Mouse (Mus musculus) Patski (cell line): ENCODE results near the gene Ank2. TPM values are rescaled to one million over a fixed set of nuclear protein-coding genes. Genes with fewer than 3 reads are reported as not detected.

ENCODE experiments used
- ATAC-seq: fragments of 100-300 bp; one replicate; pipeline ENCODE4 v1.8.0; 2021
- CTCF ChIA-PET: fragments of 350-600 bp; sonication (Branson Sonifier 250); formaldehyde crosslinking; loops from one replicate; lab custom pipeline; 2022; ENCODE audit warnings: inconsistent platforms; lab: Charles Lee
- POLR2A ChIA-PET: fragments of 350-600 bp; sonication (Branson Sonifier 250); formaldehyde crosslinking; loops from one replicate; lab custom pipeline; 2022; ENCODE audit warnings: antibody characterized with exemption, inconsistent platforms; lab: Charles Lee
- DNase-seq: peaks from one replicate; pipeline ENCODE4 v3.0.0-alpha.2; 2011; ENCODE audit warnings: low read depth, low spot score
- H3K27me3 ChIP-seq: fragments of 371-371 bp; one replicate; pipeline ENCODE4 v1.5.1; 2021
- CTCF ChIP-seq: fragments of 100-300 bp; IDR thresholded peaks from one replicate; pipeline ENCODE4 v1.5.1; 2021
- in situ Hi-C: fragments of 300-500 bp; cut with MboI; formaldehyde crosslinking; loops from 3 replicates; pipeline ENCODE4 v1.11.1; 2018; ENCODE audit warnings: low pct_unique_long_range_greater_than_20kb, mixed read lengths
- polyA plus RNA-seq: library from polyadenylated mRNA; unstranded; gene quantifications from one replicate; pipeline ENCODE4 v1.2.3, GENCODE M21; 2021

Ank2 gene
- polyA plus RNA-seq, 1 experiment from 2014 or later, result 47.7 TPM

DNA sequence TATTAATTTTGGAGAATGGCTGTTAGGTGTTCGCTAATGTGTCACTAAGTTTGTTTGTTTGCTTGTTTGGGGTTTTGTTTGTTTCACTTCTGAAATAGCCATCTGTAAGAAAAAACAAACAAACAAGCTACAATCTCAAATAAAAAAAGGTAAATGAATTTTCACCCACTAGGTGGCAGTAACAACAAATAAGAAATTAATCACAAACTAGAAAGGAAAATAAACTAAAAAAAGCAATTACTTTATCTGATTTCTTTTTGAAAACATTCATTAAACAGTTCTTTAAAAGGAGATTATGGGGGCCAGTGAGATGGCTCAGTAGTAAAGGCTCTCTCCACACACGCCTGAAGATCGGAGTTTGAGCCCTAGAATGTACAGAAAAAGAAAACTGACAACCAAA, 189.1 kb downstream of the Ank2 start:
- in situ Hi-C loops, result loop anchor here (5.0 kb wide), 1 partner anchor 123 kb away; no protein-coding TSS in a partner anchor
- ChIA-PET CTCF (interaction anchor here (0.7 to 3.2 kb wide), 14 partner anchors 10 to 238 kb away, joined by 3 to 27 read pairs (median 4); no protein-coding TSS in a partner anchor), POLR2A (no interaction called here)
- peak; percentile 62 for TF ChIP-seq CTCF
- ATAC-seq, result no peak
- DNase-seq, result no peak
- no peaks in the 10 kb centered on the region for H3K27me3 ChIP-seq

DNA sequence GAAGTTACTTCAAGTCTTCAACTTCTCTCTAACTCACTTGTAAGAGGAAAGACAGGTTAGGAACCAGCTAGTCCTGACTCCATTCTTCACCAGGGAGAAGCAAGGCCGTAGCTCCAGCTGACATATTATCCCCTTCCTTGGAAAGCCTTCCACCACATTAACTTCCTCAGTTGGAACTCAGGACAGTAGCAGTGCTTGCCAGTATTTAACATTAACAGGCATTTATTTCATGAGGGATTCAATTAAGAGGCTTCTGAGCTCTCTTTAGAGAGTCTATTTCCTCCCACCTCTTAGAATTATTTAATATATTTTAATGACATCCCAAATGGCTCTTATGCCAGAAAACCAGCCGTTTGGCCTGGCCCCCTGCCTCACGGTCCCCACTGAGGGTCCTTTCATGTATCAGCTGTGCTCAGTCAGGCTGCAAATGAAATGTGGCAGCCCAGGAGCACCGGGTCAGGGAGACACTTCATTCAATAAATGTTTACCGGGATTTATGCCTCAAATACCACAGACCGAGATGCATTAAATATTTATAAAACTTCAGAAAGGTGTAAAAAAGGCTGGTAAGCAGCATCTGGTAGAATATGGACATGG, 195.1 kb downstream of the Ank2 start:
- no peak for ATAC-seq
- no peak for DNase-seq
- in situ Hi-C loops, result no loop called here
- H3K27me3 ChIP-seq, result no peaks in the 10 kb centered on the region
- ChIA-PET POLR2A (no interaction called here), CTCF (interaction anchor here (0.9 to 2.7 kb wide), 4 partner anchors 9 to 147 kb away, joined by 3 to 9 read pairs (median 8); no protein-coding TSS in a partner anchor)
- TF ChIP-seq CTCF, result no peak

DNA sequence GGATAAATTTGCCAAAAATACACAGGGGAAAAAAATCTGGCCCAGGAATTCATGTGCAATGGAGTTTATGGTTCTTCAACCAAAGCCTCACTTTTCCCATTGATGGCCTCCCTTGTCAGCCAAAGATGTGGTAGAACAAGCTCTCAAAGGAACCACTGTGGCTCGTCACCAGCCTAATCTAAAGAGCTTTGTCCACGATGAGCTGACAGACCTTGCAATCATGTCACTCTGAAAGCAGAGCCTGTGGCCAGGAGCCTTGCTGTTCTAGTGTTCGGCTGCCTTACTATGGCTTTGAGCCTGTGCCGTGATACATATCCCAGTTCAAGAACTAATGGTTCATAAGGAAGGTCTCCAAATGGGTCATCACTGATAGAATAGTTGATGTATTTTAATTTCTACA, 196.1 kb downstream of the Ank2 start:
- DNase-seq (no peak), ATAC-seq (no peak)
- POLR2A ChIA-PET, result no interaction called here
- CTCF ChIA-PET, result interaction anchor here (0.9 to 2.0 kb wide), 5 partner anchors 10 to 148 kb away, joined by 3 to 9 read pairs (median 4); no protein-coding TSS in a partner anchor
- in situ Hi-C loops, result no loop called here
- no peaks in the 10 kb centered on the region for H3K27me3 ChIP-seq
- TF ChIP-seq CTCF, result no peak

DNA sequence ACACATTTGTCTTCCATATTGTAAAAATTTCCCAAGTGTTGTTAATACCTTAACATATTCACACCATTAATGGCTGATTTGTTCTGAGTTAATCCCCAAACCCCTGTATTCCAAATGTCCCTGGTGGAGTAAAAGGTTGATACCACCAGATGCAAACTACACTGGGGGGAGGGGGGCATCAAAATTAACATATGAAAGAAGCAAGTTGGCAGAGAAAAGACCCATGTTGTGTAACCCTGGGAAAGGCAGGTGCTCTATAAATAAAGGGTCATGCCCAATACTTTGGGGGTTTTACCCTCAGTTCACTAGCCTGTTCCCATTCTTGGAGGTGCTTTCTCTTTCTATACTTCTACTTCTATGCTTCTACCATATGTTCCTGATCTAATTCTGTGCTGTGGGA, 198.4 kb downstream of the Ank2 start:
- CTCF ChIA-PET, result interaction anchor here (5.4 kb wide), 1 partner anchor 9 kb away, joined by 27 read pairs; no protein-coding TSS in a partner anchor
- no peak for TF ChIP-seq CTCF
- no peaks in the 10 kb centered on the region for H3K27me3 ChIP-seq
- in situ Hi-C loops, result no loop called here
- DNase-seq (no peak), ATAC-seq (no peak)
- POLR2A ChIA-PET, result interaction anchor here (0.9 kb wide), 1 partner anchor 38 kb away, joined by 3 read pairs; no protein-coding TSS in a partner anchor

DNA sequence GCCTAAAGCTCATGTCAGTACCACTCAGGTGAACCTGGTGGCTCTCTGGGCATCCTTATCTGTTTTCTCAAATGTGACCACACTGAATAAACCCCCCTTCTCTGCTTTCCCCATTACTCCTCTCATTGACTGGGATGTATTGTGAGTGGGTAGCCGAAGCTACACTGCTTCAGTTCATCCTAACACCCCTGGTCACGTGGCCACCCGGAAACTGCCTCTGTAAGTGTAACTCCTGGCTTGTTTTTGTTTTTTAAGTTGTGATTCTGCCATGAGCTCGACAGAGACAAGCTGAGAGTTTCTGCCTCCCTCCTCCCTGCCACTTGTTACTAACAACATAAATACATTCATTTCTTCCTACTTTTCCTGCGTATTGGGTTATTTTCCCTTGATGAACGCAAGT, 203.2 kb downstream of the Ank2 start:
- POLR2A ChIA-PET, result no interaction called here
- no peaks in the 10 kb centered on the region for H3K27me3 ChIP-seq
- TF ChIP-seq CTCF, result no peak
- no peak for DNase-seq
- CTCF ChIA-PET, result interaction anchor here (0.8 to 1.4 kb wide), 4 partner anchors 14 to 76 kb away, joined by 3 read pairs; no protein-coding TSS in a partner anchor
- ATAC-seq, result no peak
- in situ Hi-C loops, result no loop called here

DNA sequence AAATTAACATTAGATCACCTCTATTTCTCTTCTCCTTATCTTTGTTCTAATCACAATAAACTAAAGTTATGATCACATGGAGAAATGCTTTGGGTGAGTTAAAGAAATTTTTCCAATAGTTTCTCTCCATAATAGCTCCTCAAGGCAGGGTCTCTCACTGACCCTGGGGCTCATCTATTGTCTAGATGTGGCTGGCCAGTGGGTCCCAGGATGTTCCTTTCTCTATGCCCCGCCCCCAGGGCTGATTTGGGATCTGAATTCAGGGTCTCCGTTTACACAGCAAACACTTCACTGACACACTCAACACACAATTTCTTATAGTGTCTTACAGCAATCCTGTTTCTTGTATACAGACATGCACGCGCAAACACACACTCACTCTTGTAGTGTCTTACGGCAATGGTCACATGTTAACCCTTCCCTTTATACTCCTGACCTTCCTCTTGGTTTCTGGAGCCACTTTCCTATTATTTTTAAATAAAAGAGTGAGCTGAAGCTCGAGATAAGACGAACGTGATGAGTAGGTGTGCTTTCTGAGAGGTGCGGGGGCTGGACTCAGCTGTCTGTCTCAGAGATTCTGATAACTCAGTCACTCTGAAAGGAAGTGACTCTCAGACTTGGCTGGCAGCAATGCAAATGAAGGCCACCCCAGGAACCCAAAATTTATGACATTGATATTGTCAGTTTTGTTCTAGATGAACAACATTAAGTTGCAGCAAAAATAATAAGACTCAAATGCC, 204.4 kb downstream of the Ank2 start:
- TF ChIP-seq CTCF, result no peak
- ChIA-PET POLR2A (interaction anchor here (0.5 kb wide), 1 partner anchor 160 kb away, joined by 3 read pairs; no protein-coding TSS in a partner anchor), CTCF (interaction anchor here (0.7 to 1.4 kb wide), 5 partner anchors 9 to 102 kb away, joined by 3 read pairs; no protein-coding TSS in a partner anchor)
- no peaks in the 10 kb centered on the region for H3K27me3 ChIP-seq
- ATAC-seq (no peak), DNase-seq (no peak)
- in situ Hi-C loops, result no loop called here

DNA sequence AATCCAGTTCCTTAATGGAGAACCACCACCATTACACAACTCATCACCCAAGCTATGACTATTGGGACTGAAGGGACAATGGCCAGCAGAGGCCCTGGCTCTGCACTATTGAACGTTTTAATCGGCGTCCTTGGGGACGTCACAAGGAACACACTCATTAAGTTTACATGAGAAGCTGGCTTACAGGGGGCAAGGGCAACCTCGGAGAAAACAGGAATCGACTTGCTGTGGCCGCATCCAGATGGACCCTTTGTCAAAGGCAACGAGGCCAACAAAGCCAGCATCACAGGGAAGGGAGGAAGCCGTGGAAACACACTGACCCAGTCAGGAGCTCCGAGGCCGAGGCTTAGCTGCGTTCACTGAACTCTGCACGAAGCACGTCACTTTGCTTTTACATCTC, 205.1 kb downstream of the Ank2 start:
- in situ Hi-C loops, result no loop called here
- ATAC-seq, result no peak
- CTCF ChIA-PET, result interaction anchor here (1.2 to 1.4 kb wide), 3 partner anchors 8 to 101 kb away, joined by 3 read pairs; no protein-coding TSS in a partner anchor

DNA sequence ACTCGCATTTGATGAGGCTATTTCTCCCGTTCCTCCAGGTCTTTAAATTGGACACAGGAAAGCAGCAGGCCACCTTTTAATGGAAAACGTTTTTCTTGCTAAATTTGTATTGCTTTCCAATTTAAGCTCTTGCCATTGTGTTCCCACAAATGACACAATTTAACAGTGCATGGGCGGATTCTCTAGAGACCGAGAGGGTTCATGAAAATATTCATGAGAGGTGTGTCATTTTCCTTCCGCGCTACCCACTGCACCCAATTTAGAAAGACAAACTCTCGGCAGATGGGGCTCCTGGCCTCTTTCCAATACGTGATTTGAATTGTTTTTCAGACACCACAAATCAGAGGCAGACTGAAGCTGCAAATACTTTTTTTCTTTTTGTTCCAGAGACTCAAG, 205.7 kb downstream of the Ank2 start:
- no peak for TF ChIP-seq CTCF
- ATAC-seq (no peak), DNase-seq (no peak)
- CTCF ChIA-PET, result interaction anchor here (1.2 to 1.4 kb wide), 2 partner anchors 14 to 101 kb away, joined by 3 read pairs; no protein-coding TSS in a partner anchor
- POLR2A ChIA-PET, result interaction anchor here (0.7 kb wide), 1 partner anchor 547 kb away, joined by 3 read pairs; no protein-coding TSS in a partner anchor
- H3K27me3 ChIP-seq, result no peaks in the 10 kb centered on the region
- in situ Hi-C loops, result no loop called here

More for the DNA sequence above, 205.1 kb downstream of the Ank2 start:
- POLR2A ChIA-PET, result interaction anchor here (0.5 kb wide), 1 partner anchor 161 kb away, joined by 3 read pairs; no protein-coding TSS in a partner anchor
- H3K27me3 ChIP-seq, result no peaks in the 10 kb centered on the region
- DNase-seq, result no peak
- no peak for TF ChIP-seq CTCF

DNA sequence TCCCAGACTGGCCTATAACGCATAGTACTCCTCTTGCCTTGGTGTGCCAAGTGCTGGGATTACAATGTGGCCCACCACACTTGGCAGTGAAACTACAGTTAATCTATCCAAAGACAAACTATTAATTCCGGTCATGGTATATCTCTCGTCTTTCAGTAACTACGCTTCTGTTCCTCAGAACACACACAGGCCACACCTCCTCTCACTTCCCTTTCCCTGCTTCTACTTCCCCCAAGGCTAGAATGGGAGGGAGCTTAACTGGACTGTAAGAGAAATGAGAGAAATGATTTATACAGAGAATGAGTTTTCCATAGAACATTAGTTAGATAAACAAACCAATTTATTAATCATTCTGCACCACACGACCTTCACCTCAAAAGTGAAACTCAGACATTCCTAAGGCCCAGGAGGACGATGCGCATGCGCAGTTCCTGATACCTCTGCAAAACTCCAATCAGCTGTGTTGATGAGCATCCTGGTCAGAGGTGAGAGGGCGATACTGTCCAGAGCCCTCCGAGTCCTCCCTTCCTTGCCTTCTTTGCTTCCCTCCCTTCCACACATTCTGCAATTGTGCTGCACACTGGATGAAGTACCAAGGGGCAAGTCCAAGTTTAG, 206.2 kb downstream of the Ank2 start:
- CTCF ChIA-PET, result interaction anchor here (1.4 kb wide), 1 partner anchor 14 kb away, joined by 3 read pairs; no protein-coding TSS in a partner anchor
- TF ChIP-seq CTCF, result no peak
- POLR2A ChIA-PET, result interaction anchor here (0.7 kb wide), 1 partner anchor 546 kb away, joined by 3 read pairs; no protein-coding TSS in a partner anchor
- in situ Hi-C loops, result no loop called here
- no peak for DNase-seq
- ATAC-seq, result no peak
- no peaks in the 10 kb centered on the region for H3K27me3 ChIP-seq

DNA sequence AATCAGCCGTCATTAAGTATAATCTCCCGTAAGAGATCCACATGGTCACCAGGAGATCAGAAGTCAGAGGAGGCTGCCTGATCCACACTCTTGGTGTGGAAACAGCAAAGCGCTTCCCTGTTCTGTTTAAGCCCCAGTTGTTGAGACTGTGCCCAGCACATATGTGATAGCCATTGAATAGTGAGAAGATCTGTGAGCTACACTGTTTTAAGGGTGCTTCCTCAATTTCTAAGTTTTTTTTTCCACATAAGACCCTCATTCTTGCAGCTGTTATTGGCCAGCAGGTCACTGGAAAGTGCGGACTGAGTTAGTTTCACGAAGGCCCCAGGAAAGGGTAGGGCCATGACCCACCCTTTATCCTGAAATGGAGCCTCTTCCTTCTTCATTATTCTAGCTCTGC, 216.9 kb downstream of the Ank2 start:
- DNase-seq (no peak), ATAC-seq (no peak)
- no peaks in the 10 kb centered on the region for H3K27me3 ChIP-seq
- in situ Hi-C loops, result no loop called here
- ChIA-PET POLR2A (no interaction called here), CTCF (no interaction called here)
- TF ChIP-seq CTCF, result no peak
